Mouse (Mus musculus) liver, adult 2 months (tissue): ENCODE results near the gene Mmab.

Experiments used
- CTCF ChIP-seq: fragments of 200-500 bp; IDR thresholded peaks from 2 replicates; pipeline ENCODE4 v1.5.1; 2011; ENCODE audit warnings: low read depth, low read length, control low read depth
- POLR2A ChIP-seq: fragments of 200-500 bp; IDR thresholded peaks from 2 replicates; pipeline ENCODE4 v1.6.1; 2011; ENCODE audit warnings: low read length, control low read depth; ENCODE audit not compliant: insufficient read depth; ENCODE audit errors: extremely low read depth

DNA sequence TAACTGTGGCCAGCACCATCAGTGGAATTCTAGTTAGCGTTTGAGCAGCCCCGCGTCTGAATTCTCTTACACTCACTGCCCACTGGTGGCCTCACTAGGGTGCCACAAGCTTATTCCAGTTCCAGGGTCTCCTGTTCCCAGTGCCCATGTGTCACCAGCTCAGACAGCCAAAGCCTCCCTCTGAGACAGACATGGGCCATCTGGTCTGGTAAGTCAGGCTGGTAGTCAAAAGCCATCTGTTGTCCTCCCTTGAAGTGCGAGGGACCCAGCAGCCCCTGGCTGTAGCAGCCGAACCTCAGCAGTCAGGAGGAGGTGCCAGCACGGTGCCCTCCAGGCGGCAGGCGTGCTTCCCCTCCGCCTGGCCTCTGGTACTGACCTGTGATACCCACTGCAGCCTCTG, 12.4 kb upstream of the Mmab start:
- TF ChIP-seq CTCF (no peak), POLR2A (no peak)
